Mouse (Mus musculus) hindbrain, embryonic 15.5 days (tissue): ENCODE results near the gene Mag. TPM values are rescaled to one million over a fixed set of nuclear protein-coding genes. Genes with fewer than 3 reads are reported as not detected.
A peak's percentile ranks its signal among the peaks of the same experiment; 100 is the strongest.
"Not testable (repeated sequence)": the region's sequence is repeated elsewhere in the genome, so short reads cannot be mapped to it uniquely, and the experiment has no call there.

Experiments used
- ATAC-seq: fragments of 200-750 bp; cut with Nextera tagmentation; 2 replicates; pipeline ENCODE4 v1.8.0; 2017; ENCODE audit warnings: low read depth, moderate number of reproducible peaks, moderate TSS enrichment; ENCODE audit not compliant: low FRiP score
- H3K27ac ChIP-seq: fragments of 300-500 bp; sonication (generic); replicated peaks from 2 replicates; pipeline ENCODE4 v1.5.1; 2015; ENCODE audit warnings: mild to moderate bottlenecking, inconsistent platforms
- H3K27me3 ChIP-seq: fragments of 300-500 bp; sonication (generic); 2 replicates; pipeline ENCODE4 v1.6.1; 2015; ENCODE audit warnings: control low read depth, inconsistent platforms
- H3K36me3 ChIP-seq: fragments of 300-500 bp; sonication (generic); 2 replicates; pipeline ENCODE4 v1.6.1; 2015; ENCODE audit warnings: control low read depth, inconsistent platforms
- H3K4me1 ChIP-seq: fragments of 300-500 bp; sonication (generic); replicated peaks from 2 replicates; pipeline ENCODE4 v1.6.1; 2015; ENCODE audit warnings: control low read depth, inconsistent platforms
- H3K4me2 ChIP-seq: fragments of 300-500 bp; sonication (generic); 2 replicates; pipeline ENCODE4 v1.6.1; 2015; ENCODE audit warnings: moderate library complexity, mild to moderate bottlenecking, inconsistent platforms
- H3K4me3 ChIP-seq: fragments of 300-500 bp; sonication (generic); 2 replicates; pipeline ENCODE4 v1.5.1; 2015; ENCODE audit warnings: mild to moderate bottlenecking, inconsistent platforms
- H3K9ac ChIP-seq: fragments of 300-500 bp; sonication (generic); 2 replicates; pipeline ENCODE4 v1.6.1; 2015; ENCODE audit warnings: inconsistent platforms
- H3K9me3 ChIP-seq: fragments of 300-500 bp; sonication (generic); 2 replicates; pipeline ENCODE4 v1.6.1; 2016; ENCODE audit warnings: control low read depth, inconsistent platforms
- WGBS: fragments of 180-500 bp; shearing (Covaris S2); methylation state at CpG from one replicate; pipeline ENCODE4 v1.1.7; 2015; 5-methylcytosine and 5-hydroxymethylcytosine counted together
- polyA plus RNA-seq: library from polyadenylated mRNA; unstranded; fragments of >200 nt; fragmentation: Nextera tagmentation; extraction: Ambion mirVana; gene quantifications from 2 replicates; pipeline ENCODE4 v1.2.1, GENCODE M21; 2015

Gene Mag
- polyA plus RNA-seq, 1 experiment from 2014 or later, result 4.1 TPM

DNA sequence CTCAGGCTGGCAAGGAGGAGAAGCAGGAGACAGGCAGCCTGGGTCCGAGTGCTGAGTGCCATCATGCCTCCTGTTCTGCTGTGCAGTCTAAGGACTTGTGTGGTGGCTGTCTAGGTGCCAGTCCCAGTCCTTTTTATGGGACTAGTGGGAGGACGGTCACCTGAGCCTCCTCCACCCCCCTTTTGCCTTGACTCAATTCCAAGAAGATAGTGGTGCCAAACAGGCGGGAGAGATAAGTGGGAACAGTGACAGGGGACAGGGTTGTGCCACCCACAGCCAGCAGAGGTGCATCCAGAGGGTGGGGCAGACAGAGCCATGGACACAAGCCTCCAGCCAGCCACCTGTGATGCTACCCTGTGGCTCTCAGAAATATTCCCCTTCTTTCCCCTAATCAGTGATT is 9.4 kb upstream of the Mag start:
- H3K9ac ChIP-seq, result no peak overlapping the region
- no peaks in the 10 kb centered on the region for H3K27me3 ChIP-seq
- no peaks in the 10 kb centered on the region for H3K36me3 ChIP-seq
- H3K27ac ChIP-seq, result no peak overlapping the region
- WGBS, result 70% methylated on average over 3 of the region's 3 CpGs
- ATAC-seq, result no peak
- H3K4me1 ChIP-seq, result no peaks in the 10 kb centered on the region
- no peak overlapping the region for H3K4me2 ChIP-seq
- H3K4me3 ChIP-seq, result no peak overlapping the region
- H3K9me3 ChIP-seq, result no peaks in the 10 kb centered on the region

GRCm38 (mm10) chr7:30922490-30922889 is 7.8 kb upstream of the Mag start:
- H3K4me3 ChIP-seq, H3K36me3 ChIP-seq, H3K27me3 ChIP-seq, H3K27ac ChIP-seq, H3K9ac ChIP-seq, H3K4me1 ChIP-seq, H3K4me2 ChIP-seq, H3K9me3 ChIP-seq, ATAC-seq: not testable (repeated sequence)
- 56% methylated on average over 3 of the region's 3 CpGs for WGBS

GRCm38 (mm10) chr7:30920217-30920616 is 5.5 kb upstream of the Mag start:
- Histone ChIP-seq H3K4me3 (no peak overlapping the region), H3K4me2 (no peak overlapping the region), H3K36me3 (no peaks in the 10 kb centered on the region), H3K27me3 (no peaks in the 10 kb centered on the region), H3K4me1 (no peaks in the 10 kb centered on the region), H3K9me3 (no peaks in the 10 kb centered on the region), H3K27ac (no peak overlapping the region), H3K9ac (no peak overlapping the region)
- no peak for ATAC-seq
- 80% methylated on average over 3 of the region's 3 CpGs for WGBS

- Histone ChIP-seq H3K36me3 (no peaks in the 10 kb centered on the region), H3K4me3 (no peak overlapping the region), H3K27ac (no peak overlapping the region), H3K27me3 (no peaks in the 10 kb centered on the region), H3K4me1 (no peaks in the 10 kb centered on the region), H3K9ac (no peak overlapping the region), H3K4me2 (no peak overlapping the region), H3K9me3 (no peaks in the 10 kb centered on the region)
- WGBS, result 59% methylated on average over 4 of the region's 4 CpGs
- no peak for ATAC-seq
Measured at GRCm38 (mm10) chr7:30917219-30917618, 2.5 kb upstream of the Mag start.

DNA sequence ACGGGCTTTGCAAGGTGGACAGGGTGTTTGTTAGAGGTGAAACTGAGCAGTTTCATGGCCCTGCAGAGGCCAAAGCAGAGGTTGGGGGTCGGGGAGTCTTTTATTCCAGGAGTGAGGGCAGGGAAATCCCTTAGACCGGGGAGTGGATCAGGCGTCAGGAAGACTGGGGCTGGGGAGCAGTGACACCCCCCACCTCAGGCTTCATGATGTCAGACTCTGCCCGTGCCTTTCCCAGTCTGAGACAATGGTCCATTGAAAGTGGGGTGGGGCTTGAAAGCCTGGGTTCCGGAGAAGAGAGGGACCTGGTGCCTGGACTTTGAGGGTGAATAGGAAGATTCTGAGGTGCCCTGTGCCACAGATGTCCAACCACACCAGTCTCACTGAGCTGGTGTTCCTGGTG is 2.0 kb upstream of the Mag start:
- 30% methylated on average over 6 of the region's 6 CpGs for WGBS
- no peak overlapping the region for H3K27ac ChIP-seq
- no peaks in the 10 kb centered on the region for H3K4me1 ChIP-seq
- no peaks in the 10 kb centered on the region for H3K27me3 ChIP-seq
- no peak overlapping the region for H3K9ac ChIP-seq
- H3K36me3 ChIP-seq, result no peaks in the 10 kb centered on the region
- H3K9me3 ChIP-seq, result no peaks in the 10 kb centered on the region
- H3K4me2 ChIP-seq, result no peak overlapping the region
- no peak for ATAC-seq
- no peak overlapping the region for H3K4me3 ChIP-seq

DNA sequence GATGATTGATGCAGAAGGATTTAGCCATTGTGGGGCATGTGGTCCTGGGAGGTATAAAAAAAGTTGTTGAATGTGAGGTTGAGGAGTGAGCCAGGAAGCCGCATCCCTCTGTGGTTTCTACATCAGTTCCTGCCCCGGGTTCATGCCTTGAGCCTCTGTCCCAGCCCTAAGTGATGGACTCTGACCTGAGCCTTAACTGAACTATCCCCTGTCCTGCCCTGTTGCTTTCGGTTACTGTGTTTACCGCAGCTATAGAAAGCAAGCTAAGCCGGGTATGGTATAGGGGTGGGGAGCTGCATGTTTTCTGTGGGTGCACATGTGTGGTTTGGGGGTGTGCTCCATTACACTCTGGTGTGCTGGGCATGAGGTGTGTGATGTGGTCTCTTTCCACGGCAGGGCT is 4.9 kb downstream of the Mag start:
- Histone ChIP-seq H3K4me3 (no peak overlapping the region), H3K4me1 (peaks cover 8% of the 10 kb centered on the region; the same call in 1 of the 2 replicates), H3K36me3 (no peaks in the 10 kb centered on the region), H3K4me2 (no peak overlapping the region), H3K9ac (no peak overlapping the region), H3K27me3 (0 out of 2 replicates have a peak, but pooled peaks cover 2% of the 10 kb centered on the region), H3K27ac (no peak overlapping the region), H3K9me3 (no peaks in the 10 kb centered on the region)
- no peak for ATAC-seq
- WGBS, result 88% methylated on average over 6 of the region's 6 CpGs

- H3K9ac ChIP-seq, result no peak overlapping the region
- no peaks in the 10 kb centered on the region for H3K9me3 ChIP-seq
- H3K4me3 ChIP-seq, result peak overlapping the region; percentile 26
- no peaks in the 10 kb centered on the region for H3K36me3 ChIP-seq
- peak overlapping the region; percentile 54 for H3K4me2 ChIP-seq
- WGBS, result 31% methylated on average over 17 of the region's 17 CpGs
- H3K4me1 ChIP-seq, result peaks cover 8% of the 10 kb centered on the region; the same call in 1 of the 2 replicates
- no peak overlapping the region for H3K27ac ChIP-seq
- peak; percentile 20; the same call in 1 of the 2 replicates for ATAC-seq
- H3K27me3 ChIP-seq, result 0 out of 2 replicates have a peak, but pooled peaks cover 2% of the 10 kb centered on the region
Measured at GRCm38 (mm10) chr7:30908992-30909431, 5.7 kb downstream of the Mag start.

DNA sequence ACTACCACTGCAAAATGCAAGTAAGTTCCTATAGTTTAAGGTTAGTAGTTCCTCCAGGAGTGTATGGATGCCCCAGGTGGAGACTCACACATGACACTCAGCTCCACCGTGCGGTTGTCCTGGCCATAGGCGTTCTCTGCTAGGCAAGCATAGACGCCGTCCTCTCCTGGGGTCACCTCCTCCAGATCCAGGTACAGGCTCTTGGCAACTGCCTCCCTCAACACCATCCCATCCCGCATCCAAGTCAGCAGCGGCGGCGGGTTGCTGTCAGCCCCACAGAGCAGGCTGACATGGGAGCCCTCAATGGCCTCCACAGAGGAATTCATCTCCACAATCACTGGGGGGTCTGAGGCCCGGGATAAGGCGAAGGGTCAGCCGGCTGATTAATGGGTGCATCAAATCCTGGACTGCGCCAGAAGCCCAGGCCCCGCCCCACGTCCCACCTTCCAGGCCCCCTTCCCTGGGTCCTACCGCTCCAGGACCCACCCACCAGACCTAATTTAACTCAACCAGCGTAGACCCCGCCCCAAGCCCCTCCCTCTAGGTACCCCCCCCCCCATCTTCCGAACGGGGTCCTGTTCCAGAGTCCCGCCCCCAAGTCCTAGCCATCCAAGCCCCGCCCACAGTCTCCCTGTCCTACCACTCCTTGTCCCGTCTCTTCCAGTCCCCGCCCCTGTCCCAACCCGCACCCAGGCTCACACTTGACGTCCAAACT is 6.2 kb downstream of the Mag start:
- Histone ChIP-seq H3K27ac (no peak overlapping the region), H3K27me3 (0 out of 2 replicates have a peak, but pooled peaks cover 2% of the 10 kb centered on the region), H3K4me3 (peak overlapping the region; percentile 26), H3K9ac (peak overlapping the region; percentile 10; the same call in 1 of the 2 replicates), H3K9me3 (no peaks in the 10 kb centered on the region), H3K4me1 (peaks cover 8% of the 10 kb centered on the region; the same call in 1 of the 2 replicates), H3K36me3 (no peaks in the 10 kb centered on the region), H3K4me2 (peak overlapping the region; percentile 54)
- peak; percentile 61; the same call in 1 of the 2 replicates for ATAC-seq
- WGBS, result 4% methylated on average over 25 of the region's 26 CpGs

GRCm38 (mm10) chr7:30904042-30904441 is 10.6 kb downstream of the Mag start:
- ATAC-seq, result no peak
- 55% methylated on average over 4 of the region's 4 CpGs for WGBS

GRCm38 (mm10) chr7:30895217-30895616 is 19.5 kb downstream of the Mag start:
- WGBS, result 88% methylated on average over 3 of the region's 3 CpGs
- Histone ChIP-seq H3K9ac (no peak overlapping the region), H3K4me1 (no peaks in the 10 kb centered on the region), H3K4me2 (no peak overlapping the region), H3K27me3 (no peaks in the 10 kb centered on the region), H3K4me3 (no peak overlapping the region), H3K27ac (no peak overlapping the region), H3K36me3 (no peaks in the 10 kb centered on the region), H3K9me3 (no peaks in the 10 kb centered on the region)
- no peak for ATAC-seq

More at GRCm38 (mm10) chr7:30904042-30904441, 10.6 kb downstream of the Mag start:
- Histone ChIP-seq H3K27me3 (0 out of 2 replicates have a peak, but pooled peaks cover 2% of the 10 kb centered on the region), H3K9ac (no peak overlapping the region), H3K9me3 (no peaks in the 10 kb centered on the region), H3K4me2 (no peak overlapping the region), H3K36me3 (no peaks in the 10 kb centered on the region), H3K4me3 (no peak overlapping the region), H3K4me1 (peaks cover 8% of the 10 kb centered on the region; the same call in 1 of the 2 replicates), H3K27ac (no peak overlapping the region)

DNA sequence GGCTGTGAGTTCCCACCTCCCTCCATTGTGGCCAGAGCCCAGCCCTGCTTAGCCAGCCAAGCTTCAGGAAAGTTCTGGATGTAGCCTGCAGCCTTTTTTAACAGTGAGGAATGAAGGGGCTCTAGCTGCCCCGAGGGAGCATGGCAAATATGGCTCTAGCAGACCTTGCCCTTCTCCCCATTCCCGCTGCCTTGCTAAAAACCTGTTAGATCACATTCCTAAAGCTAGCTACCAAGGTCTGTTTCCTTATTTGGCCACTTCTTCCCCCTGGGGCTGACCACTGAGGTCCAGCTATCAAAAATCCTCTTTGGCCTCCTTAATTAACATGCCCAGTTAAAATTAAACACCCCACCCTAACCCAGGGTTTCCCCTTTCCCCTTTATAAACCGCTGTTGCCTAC is 22.2 kb downstream of the Mag start:
- H3K9me3 ChIP-seq, result no peaks in the 10 kb centered on the region
- H3K4me1 ChIP-seq, result no peaks in the 10 kb centered on the region
- no peak overlapping the region for H3K4me3 ChIP-seq
- no peak overlapping the region for H3K9ac ChIP-seq
- H3K27me3 ChIP-seq, result no peaks in the 10 kb centered on the region
- ATAC-seq, result no peak
- no peak overlapping the region for H3K4me2 ChIP-seq
- H3K27ac ChIP-seq, result no peak overlapping the region
- H3K36me3 ChIP-seq, result no peaks in the 10 kb centered on the region
- WGBS, result 70% methylated on average over 3 of the region's 3 CpGs

DNA sequence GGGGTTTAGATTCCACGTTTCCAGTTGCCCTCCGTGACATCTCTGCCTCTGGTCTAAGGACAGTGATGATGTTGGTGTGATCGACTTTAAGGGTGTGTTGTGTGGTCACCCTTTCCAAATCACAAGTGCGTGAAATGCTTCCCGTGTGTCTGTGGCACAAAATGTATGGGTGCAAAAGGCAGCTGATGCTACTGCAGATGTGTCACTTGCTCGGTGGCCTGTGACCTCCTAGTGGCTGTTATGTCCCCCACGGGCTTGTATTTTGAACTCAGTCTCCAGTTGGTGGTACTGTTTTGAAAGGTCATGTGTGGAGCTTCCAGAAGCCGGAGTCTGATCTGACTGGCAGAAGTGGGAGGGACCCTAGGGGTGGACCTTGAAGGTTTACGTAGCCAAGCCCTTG is 22.9 kb downstream of the Mag start:
- Histone ChIP-seq H3K36me3 (no peaks in the 10 kb centered on the region), H3K9ac (no peak overlapping the region), H3K9me3 (no peaks in the 10 kb centered on the region), H3K27ac (no peak overlapping the region), H3K27me3 (no peaks in the 10 kb centered on the region), H3K4me1 (no peaks in the 10 kb centered on the region), H3K4me3 (no peak overlapping the region), H3K4me2 (no peak overlapping the region)
- no peak for ATAC-seq
- 87% methylated on average over 9 of the region's 9 CpGs for WGBS
